Mouse (Mus musculus): ENCODE data around the gene Apbb2. TPM values are rescaled to one million over a fixed set of nuclear protein-coding genes. Genes with fewer than 3 reads are reported as not detected.

Apbb2 gene
- total and polyA plus RNA-seq, 3 experiments = 0.34 to 0.40 (median 0.34) TPM

- no peak for DNase-seq (ENCODE audit: extremely low read depth)
- Histone ChIP-seq H3K4me2 (ENCODE audit: insufficient read depth, low read depth, poor library complexity, severe bottlenecking) (no peak overlapping the region), H3K9me3 (replicated peaks; ENCODE audit: low read length) (peaks cover 8% of the 10 kb centered on the region), H3K27me3 (replicated peaks) (no peaks in the 10 kb centered on the region), H3K4me3 (replicated peaks in 1 of 3; ENCODE audit: low read depth in 2 of 3, low read length in 2 of 3, poor library complexity in 1 of 3) (no peak overlapping the region), H3K4me1 (ENCODE audit: control insufficient read depth in 1 of 2, insufficient read depth in 2 of 2) (no peaks in the 10 kb centered on the region), H3K27ac (ENCODE audit: insufficient read depth, low read depth) (no peak overlapping the region), H3K79me2 (replicated peaks; ENCODE audit: control insufficient read depth, extremely low read depth, insufficient read depth, poor library complexity, severe bottlenecking) (no peaks in the 10 kb centered on the region), H3K9ac (ENCODE audit: insufficient read depth, low read depth) (no peak overlapping the region), H3K36me3 (replicated peaks in 1 of 2; ENCODE audit: control insufficient read depth in 1 of 2, insufficient read depth in 1 of 2, low read length in 1 of 2) (no peaks in the 10 kb centered on the region)
- dilution Hi-C loops (cut with MboI; ENCODE audit: extremely low pct_ligation_motif_present, extremely low pct_unique_long_range_greater_than_20kb, low sequenced_read_pairs) (no loop called here), in situ Hi-C loops (cut with MboI; ENCODE audit: low pct_ligation_motif_present, low pct_unique_long_range_greater_than_20kb, low sequenced_read_pairs) (no loop called here)
- TF ChIP-seq PAX5 (IDR thresholded peaks at IDR 0.05; ENCODE audit: low read length) (no peak), RCOR1 (conservative IDR thresholded peaks at IDR 0.05; ENCODE audit: low read depth, low read length) (no peak), KAT2A (IDR thresholded peaks at IDR 0.05; ENCODE audit: insufficient replicate concordance, low read length) (no peak), JUND (conservative IDR thresholded peaks at IDR 0.05; ENCODE audit: low read depth, low read length) (no peak), RAD21 (IDR thresholded peaks at IDR 0.05; ENCODE audit: low read depth, low read length) (no peak), BHLHE40 (IDR thresholded peaks at IDR 0.05; ENCODE audit: low read depth, low read length) (no peak), ZKSCAN1 (IDR thresholded peaks at IDR 0.05; ENCODE audit: borderline replicate concordance, low read depth, low read length) (no peak), MAFK (IDR thresholded peaks at IDR 0.05; ENCODE audit: insufficient replicate concordance, low read length) (no peak), SIN3A (IDR thresholded peaks at IDR 0.05; ENCODE audit: low read length) (no peak), CTCF (conservative IDR thresholded peaks at IDR 0.05 in 1 of 2, IDR thresholded peaks at IDR 0.05 in 1 of 2; ENCODE audit: low read depth in 2 of 2, low read length in 2 of 2) (no peak), IRF4 (IDR thresholded peaks at IDR 0.05; ENCODE audit: low read depth, low read length) (no peak), POLR2A (IDR thresholded peaks at IDR 0.05; ENCODE audit: low read depth, low read length) (no peak), MEF2A (IDR thresholded peaks at IDR 0.05; ENCODE audit: borderline replicate concordance, low read depth, low read length) (no peak), CHD2 (IDR thresholded peaks at IDR 0.05; ENCODE audit: low read length) (no peak), MAX (IDR thresholded peaks at IDR 0.05; ENCODE audit: low read length) (no peak), TBP (conservative IDR thresholded peaks at IDR 0.05; ENCODE audit: low read depth, low read length) (no peak), HCFC1 (IDR thresholded peaks at IDR 0.05; ENCODE audit: low read depth, low read length) (no peak), MAZ (IDR thresholded peaks at IDR 0.05; ENCODE audit: low read depth, low read length) (no peak), NRF1 (IDR thresholded peaks at IDR 0.05; ENCODE audit: low read depth, low read length) (no peak)
Measured at GRCm38 (mm10) chr5:66462665-66463064, 155.9 kb downstream of the Apbb2 start.

- H3K79me2 ChIP-seq (replicated peaks; ENCODE audit: control insufficient read depth, extremely low read depth, insufficient read depth, poor library complexity, severe bottlenecking) = no peaks in the 10 kb centered on the region
- no peak for DNase-seq (ENCODE audit: extremely low read depth)
- H3K4me3 ChIP-seq (replicated peaks in 1 of 3; ENCODE audit: low read depth in 2 of 3, low read length in 2 of 3, poor library complexity in 1 of 3) = no peak overlapping the region
- peaks cover 2% of the 10 kb centered on the region for H3K27me3 ChIP-seq (replicated peaks)
- no peak for TF ChIP-seq PAX5 (IDR thresholded peaks at IDR 0.05; ENCODE audit: low read length)
- TF ChIP-seq CTCF (conservative IDR thresholded peaks at IDR 0.05 in 1 of 2, IDR thresholded peaks at IDR 0.05 in 1 of 2; ENCODE audit: low read depth in 2 of 2, low read length in 2 of 2) = no peak
- TF ChIP-seq GABPA (IDR thresholded peaks at IDR 0.05; ENCODE audit: insufficient replicate concordance, low read depth, low read length) = no peak
- TF ChIP-seq JUN (IDR thresholded peaks at IDR 0.05; ENCODE audit: insufficient read depth, low read depth, low read length) = no peak
- no peak for TF ChIP-seq IRF4 (IDR thresholded peaks at IDR 0.05; ENCODE audit: low read depth, low read length)
- TF ChIP-seq KAT2A (IDR thresholded peaks at IDR 0.05; ENCODE audit: insufficient replicate concordance, low read length) = no peak
- no peak for TF ChIP-seq BHLHE40 (IDR thresholded peaks at IDR 0.05; ENCODE audit: low read depth, low read length)
- TF ChIP-seq MYC (IDR thresholded peaks at IDR 0.05; ENCODE audit: low read depth, low read length) = no peak
- TF ChIP-seq RAD21 (IDR thresholded peaks at IDR 0.05; ENCODE audit: low read depth, low read length) = no peak
- no peak for TF ChIP-seq POLR2AphosphoS2 (IDR thresholded peaks at IDR 0.05; ENCODE audit: low read depth, low read length)
- dilution Hi-C loops (cut with MboI; ENCODE audit: extremely low pct_ligation_motif_present, extremely low pct_unique_long_range_greater_than_20kb, low sequenced_read_pairs) = no loop called here
- no peak overlapping the region for H3K4me2 ChIP-seq (ENCODE audit: insufficient read depth, low read depth, poor library complexity, severe bottlenecking)
- in situ Hi-C loops (cut with MboI; ENCODE audit: low pct_ligation_motif_present, low pct_unique_long_range_greater_than_20kb, low sequenced_read_pairs) = no loop called here
- H3K4me1 ChIP-seq (ENCODE audit: control insufficient read depth in 1 of 2, insufficient read depth in 2 of 2) = no peaks in the 10 kb centered on the region
- no peak overlapping the region for H3K9ac ChIP-seq (ENCODE audit: insufficient read depth, low read depth)
- no peaks in the 10 kb centered on the region for H3K36me3 ChIP-seq (replicated peaks in 1 of 2; ENCODE audit: control insufficient read depth in 1 of 2, insufficient read depth in 1 of 2, low read length in 1 of 2)
- H3K9me3 ChIP-seq (replicated peaks; ENCODE audit: low read length) = peaks cover 8% of the 10 kb centered on the region
- no peak overlapping the region for H3K27ac ChIP-seq (ENCODE audit: insufficient read depth, low read depth)
Measured at GRCm38 (mm10) chr5:66458851-66459250, 159.7 kb downstream of the Apbb2 start.

Measured in CH12.LX (cell line).